Mouse (Mus musculus) left cerebral cortex, adult 18-20 months (tissue): ENCODE results near the gene Prpf4. TPM values are rescaled to one million over a fixed set of nuclear protein-coding genes. Genes with fewer than 3 reads are reported as not detected.

Experiments
- DNase-seq, 2 experiments: peaks; one replicate each; pipeline ENCODE4 v3.0.0; 2021 to 2022; ENCODE audit warnings: low spot score in 2 of 2, mixed read lengths in 1 of 2
- long read RNA-seq, 2 experiments: library from polyadenylated mRNA; stranded (forward); transcript quantifications; one replicate each; pipeline ENCODE4 v2.0.0; 2021
- total RNA-seq, 2 experiments: library from RNA; stranded (reverse); gene quantifications; 2 replicates each; pipeline ENCODE4 v1.2.3; 2021

Gene Prpf4
- total RNA-seq: 10 to 100 TPM; 13.0 to 14.2 TPM
- long read RNA-seq, experiment 1, full-length matches to known transcripts: 18 of 23 reads
- long read RNA-seq, experiment 1, partial matches to known transcripts: 1 of 23 reads
- long read RNA-seq, experiment 1, other reads (novel, unspliced or antisense): 4 of 23 reads
- long read RNA-seq, experiment 2, full-length matches to known transcripts: 7 of 10 reads
- long read RNA-seq, experiment 2, partial matches to known transcripts: 1 of 10 reads
- long read RNA-seq, experiment 2, other reads (novel, unspliced or antisense): 2 of 10 reads

DNA sequence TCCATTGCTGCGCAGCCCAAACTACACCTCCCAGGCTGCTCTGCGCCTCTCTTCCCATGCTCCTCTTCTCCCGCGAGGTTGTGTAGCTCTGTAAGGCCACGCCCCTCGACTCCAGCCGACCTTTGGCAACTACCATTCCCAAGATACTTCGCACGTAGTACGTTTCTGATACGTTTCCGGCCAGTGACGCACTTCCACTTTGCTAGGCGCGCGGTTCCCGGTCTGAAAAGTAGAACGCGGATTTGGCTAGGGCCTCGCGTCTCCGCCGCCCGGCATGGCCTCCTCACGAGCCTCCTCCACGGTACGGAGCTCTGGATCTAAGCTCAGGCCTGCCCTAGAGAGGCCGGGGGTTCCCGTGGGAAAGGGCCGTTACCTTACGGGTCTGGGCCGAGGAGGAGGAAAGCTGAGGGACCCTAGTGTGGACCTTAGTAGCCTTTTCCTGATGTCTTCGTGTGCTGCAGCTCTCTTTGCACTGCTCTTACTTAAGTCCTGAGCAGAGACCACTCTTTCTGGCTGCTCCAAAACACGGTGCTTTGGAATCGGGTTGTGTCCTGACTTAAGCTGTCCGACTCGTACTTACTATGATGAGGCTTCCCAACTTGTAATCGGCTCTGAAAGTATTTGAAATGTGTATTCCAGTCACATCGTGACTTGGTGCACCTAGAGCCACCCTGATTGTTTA is at the start of gene Prpf4, which contains the start of gene Cdc26:
Gene Prpf4 (plus strand): TSS at position 197 of the 682 bp plus-strand sequence.
Gene Cdc26 (minus strand): TSS at position 42 of the 682 bp plus-strand sequence.
- DNase-seq: peak; percentile 98 to 99

DNA sequence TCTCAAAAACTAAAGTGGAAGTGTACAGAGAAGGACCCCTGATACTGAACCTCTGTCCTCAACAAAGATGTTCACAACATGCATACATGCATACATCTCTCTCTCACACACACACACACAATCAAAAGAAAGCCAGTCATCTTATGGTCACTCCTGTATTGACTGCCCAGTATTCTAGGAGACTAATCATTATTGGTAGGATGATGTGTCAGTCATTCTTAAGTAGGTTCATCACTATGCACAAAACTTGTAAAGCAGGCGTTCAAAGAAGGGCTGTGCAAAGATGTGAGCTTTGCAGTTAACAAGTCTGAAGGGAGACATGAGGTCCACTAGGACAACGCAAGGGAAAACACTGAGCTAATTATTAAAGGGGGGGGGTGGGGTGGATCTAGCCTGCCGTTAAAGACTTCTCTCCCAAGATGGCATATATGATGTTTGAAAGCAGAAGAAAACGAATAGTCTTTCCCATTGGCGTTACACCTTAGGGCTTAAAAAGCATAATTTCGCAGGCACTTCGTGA is 49.3 kb upstream of the Prpf4 start:
- no peak for DNase-seq

GRCm38 (mm10) chr4:62360088-62360804 is 48.4 kb upstream of the Prpf4 start, which contains the start of the genes Fkbp15 and Slc31a1:
TSS of gene Fkbp15 (minus strand) at chr4:62360548.
TSS of gene Slc31a1 (plus strand) at chr4:62360727.
- peak; percentile 96 to 97 for DNase-seq

GRCm38 (mm10) chr4:62360805-62361455 is 47.7 kb upstream of the Prpf4 start:
- DNase-seq: no peak

- DNase-seq: no peak
Measured at GRCm38 (mm10) chr4:62361571-62361970, 47.0 kb upstream of the Prpf4 start.

DNA sequence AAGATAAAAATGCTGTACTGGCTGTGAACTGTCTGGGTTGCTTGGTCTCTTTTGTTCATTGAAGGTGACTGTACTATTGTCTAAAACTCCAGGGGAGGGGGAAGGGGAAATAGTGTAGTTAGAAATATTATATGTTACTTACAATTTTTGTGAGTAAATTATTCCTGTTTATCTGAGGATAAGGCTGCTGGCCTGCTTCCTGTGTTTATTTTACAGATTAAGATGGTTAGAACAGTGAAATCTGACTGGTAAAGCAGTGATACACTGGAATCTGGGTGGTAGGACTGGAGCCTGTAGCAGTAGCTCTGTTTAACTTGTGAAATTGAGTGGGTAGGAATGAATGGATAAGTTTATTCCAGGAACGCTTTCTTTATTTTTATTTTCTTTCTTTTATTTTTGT is 46.6 kb upstream of the Prpf4 start:
- DNase-seq: no peak

- DNase-seq: no peak
Measured at GRCm38 (mm10) chr4:62362437-62362836, 46.2 kb upstream of the Prpf4 start.

- DNase-seq: no peak
Measured at GRCm38 (mm10) chr4:62364299-62364698, 44.3 kb upstream of the Prpf4 start.

GRCm38 (mm10) chr4:62366291-62366690 is 42.3 kb upstream of the Prpf4 start:
- no peak for DNase-seq

DNA sequence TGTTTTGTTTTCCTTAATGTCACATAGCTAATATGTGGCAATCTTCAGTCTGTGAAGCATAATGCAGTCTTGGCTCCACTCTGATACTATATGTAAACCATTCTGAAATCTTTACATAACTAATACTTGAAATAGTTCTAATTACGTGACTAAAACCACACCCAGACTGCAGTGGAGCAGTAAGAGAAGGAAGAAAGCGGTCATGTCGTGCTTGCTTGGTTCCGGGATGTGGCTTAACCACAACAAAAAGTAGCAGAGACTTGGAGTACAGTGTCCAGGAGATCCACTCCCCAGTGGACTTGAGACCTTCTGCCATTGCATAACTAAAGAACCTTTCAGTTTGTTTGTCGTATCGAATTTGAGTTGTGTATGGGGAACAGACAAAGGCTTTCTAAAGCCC is 41.0 kb upstream of the Prpf4 start:
- DNase-seq: no peak

DNA sequence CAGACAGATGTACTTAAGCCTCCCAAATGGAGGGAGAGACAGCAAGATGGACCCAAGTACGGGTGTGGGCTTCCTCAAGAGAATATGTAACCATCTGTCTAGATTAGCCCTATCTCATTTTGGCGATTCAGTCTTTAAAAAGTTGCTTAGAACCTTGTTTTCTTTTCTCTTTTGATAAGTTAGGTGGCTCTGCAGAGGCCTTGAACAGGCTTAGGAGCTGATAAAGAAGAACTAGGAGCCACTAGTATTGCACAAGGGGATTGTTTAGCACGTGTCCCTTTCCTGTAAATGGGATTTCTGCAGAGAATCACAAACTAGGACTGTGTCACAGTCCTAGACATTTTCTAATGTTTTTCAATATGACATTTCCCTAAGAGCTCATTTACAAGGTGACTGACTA is 39.5 kb upstream of the Prpf4 start:
- no peak for DNase-seq

- DNase-seq: no peak
Measured at GRCm38 (mm10) chr4:62372410-62372809, 36.2 kb upstream of the Prpf4 start.

- no peak for DNase-seq
Measured at GRCm38 (mm10) chr4:62372818-62373520, 35.6 kb upstream of the Prpf4 start.

DNA sequence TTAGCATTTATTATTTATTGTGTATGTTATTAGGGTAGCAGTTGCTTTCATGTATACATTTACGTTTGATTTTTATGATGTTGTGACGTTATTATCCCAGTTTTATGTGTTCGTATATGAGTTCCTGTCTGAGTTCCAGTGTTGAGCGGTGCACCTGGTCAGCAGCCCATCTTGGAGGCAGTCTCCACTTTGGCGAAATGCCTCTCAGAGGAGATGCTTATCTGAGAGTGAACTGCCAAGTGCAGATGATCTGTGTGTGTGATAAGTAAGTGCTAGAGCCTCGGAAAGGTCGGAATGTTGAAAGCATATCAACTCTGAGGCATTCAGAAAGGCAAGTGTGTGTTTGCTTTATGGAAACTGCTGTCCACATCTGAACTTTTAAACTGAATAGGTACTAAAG is 34.9 kb upstream of the Prpf4 start:
- no peak for DNase-seq

DNA sequence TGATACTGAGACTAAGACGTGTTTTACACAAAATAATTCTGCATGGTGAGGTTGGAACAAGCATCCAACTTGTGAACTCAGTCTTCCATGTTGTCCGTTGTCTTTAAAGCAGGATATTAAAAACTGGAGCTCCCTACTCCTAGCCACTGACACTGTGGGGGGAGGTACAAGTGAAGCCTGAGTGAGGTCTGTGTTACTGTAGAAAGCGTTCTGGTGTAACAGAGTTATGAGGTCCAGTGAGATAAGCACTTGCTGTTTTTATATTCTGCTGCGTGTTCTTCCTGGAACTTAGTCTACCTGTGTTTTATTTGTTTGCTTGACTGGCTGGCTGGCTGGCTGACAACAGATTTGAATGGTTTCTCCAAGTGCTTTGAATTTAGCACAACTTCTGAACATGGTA is 34.3 kb upstream of the Prpf4 start:
- no peak for DNase-seq

DNA sequence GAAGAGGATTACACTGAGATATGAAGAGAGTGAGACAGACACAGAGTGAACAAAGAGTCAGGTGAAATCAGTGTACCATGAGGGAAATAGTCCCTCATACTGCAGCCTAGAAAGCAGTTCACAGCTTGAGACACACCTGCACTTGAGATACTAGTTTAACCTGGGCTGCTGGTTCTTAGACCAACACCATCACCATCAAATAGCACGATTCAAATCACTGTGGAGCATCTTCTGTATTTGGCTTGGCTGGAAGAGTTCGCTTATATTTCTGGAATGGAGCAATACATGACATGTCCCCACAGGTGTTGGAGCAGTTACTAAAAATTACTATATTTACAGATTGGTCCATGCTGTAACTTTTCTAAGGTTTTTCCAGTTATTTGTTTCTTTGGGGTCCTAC is 32.5 kb upstream of the Prpf4 start:
- no peak for DNase-seq

- DNase-seq: no peak
Measured at GRCm38 (mm10) chr4:62379724-62380381, 28.7 kb upstream of the Prpf4 start.

- DNase-seq: no peak
Measured at GRCm38 (mm10) chr4:62383207-62383606, 25.4 kb upstream of the Prpf4 start.

DNA sequence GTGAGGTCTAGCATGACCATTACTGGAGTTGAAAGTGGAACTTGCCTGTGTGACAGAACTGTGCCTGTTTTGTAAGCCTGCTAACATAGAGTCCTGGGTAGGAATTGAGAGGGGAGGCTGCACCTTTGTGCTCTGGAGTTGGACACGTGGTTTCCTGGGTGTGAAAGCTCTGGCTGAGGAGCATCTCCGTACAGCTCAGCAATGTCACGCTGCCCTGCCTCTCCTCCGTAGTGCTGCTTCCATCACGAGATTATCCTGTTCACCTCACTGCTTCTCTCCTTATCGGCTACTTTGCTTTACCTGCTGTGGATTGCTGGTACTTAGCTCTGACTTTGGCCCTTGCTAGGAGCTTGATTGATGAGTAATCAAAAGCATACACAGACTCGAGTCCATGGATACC is 24.8 kb upstream of the Prpf4 start:
- no peak for DNase-seq

DNA sequence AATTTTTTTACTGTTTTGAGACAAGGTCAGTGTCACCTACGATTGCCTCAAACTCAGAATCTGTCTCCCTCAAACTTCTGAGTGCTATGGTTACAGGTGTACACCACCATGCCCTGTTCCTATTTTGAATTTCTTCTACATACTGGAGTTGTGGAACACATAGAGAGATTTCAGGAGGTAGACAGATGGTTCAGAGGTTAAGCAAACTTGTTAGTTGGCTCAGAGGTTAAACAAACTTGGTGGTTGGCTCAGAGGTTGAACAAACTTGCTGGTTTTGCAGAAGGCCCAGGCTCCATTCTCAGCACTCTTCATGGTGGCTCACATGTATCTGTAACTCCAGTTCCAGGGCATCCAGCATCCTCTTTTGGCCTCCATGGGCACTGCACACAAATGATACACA is 24.4 kb upstream of the Prpf4 start:
- DNase-seq: no peak
